Mouse (Mus musculus) forebrain, embryonic 11.5 days (tissue): ENCODE results near the gene Blm. TPM values are rescaled to one million over a fixed set of nuclear protein-coding genes. Genes with fewer than 3 reads are reported as not detected.
A peak's percentile ranks its signal among the peaks of the same experiment; 100 is the strongest.

Experiments
- ATAC-seq: fragments of 200-750 bp; cut with Nextera tagmentation; replicated peaks from 2 replicates; pipeline ENCODE4 v1.8.0; 2017; ENCODE audit warnings: moderate TSS enrichment; ENCODE audit not compliant: low FRiP score
- DNase-seq: peaks from one replicate; pipeline ENCODE4 v3.0.0-alpha.2; 2017; ENCODE audit warnings: low spot score
- H3K27ac ChIP-seq: fragments of 300-500 bp; sonication (generic); 2 replicates; pipeline ENCODE4 v1.5.1; 2014; ENCODE audit warnings: low read depth, low read length
- H3K27me3 ChIP-seq: fragments of 300-500 bp; sonication (generic); 2 replicates; pipeline ENCODE4 v1.6.1; 2014; ENCODE audit warnings: mild to moderate bottlenecking, low read length, mixed read lengths; ENCODE audit not compliant: control insufficient read depth, insufficient read depth
- H3K36me3 ChIP-seq: fragments of 300-500 bp; sonication (generic); 2 replicates; pipeline ENCODE4 v1.6.1; 2014; ENCODE audit warnings: mild to moderate bottlenecking, low read length, moderate library complexity, mixed read lengths; ENCODE audit not compliant: control insufficient read depth, insufficient read depth
- H3K4me1 ChIP-seq: fragments of 300-500 bp; sonication (generic); replicated peaks from 2 replicates; pipeline ENCODE4 v1.6.1; 2014; ENCODE audit warnings: low read length, mixed read lengths; ENCODE audit not compliant: control insufficient read depth, insufficient read depth
- H3K4me2 ChIP-seq: fragments of 300-500 bp; sonication (generic); 2 replicates; pipeline ENCODE4 v1.6.1; 2014; ENCODE audit warnings: low read depth, mild to moderate bottlenecking, low read length, moderate library complexity, mixed read lengths; ENCODE audit not compliant: severe bottlenecking
- H3K4me3 ChIP-seq: fragments of 300-500 bp; sonication (generic); 2 replicates; pipeline ENCODE4 v1.5.1; 2014; ENCODE audit warnings: low read depth, low read length
- H3K9ac ChIP-seq: fragments of 300-500 bp; sonication (generic); 2 replicates; pipeline ENCODE4 v1.6.1; 2014; ENCODE audit warnings: low read length
- H3K9me3 ChIP-seq: fragments of 300-500 bp; sonication (generic); 2 replicates; pipeline ENCODE4 v1.6.1; 2016; ENCODE audit warnings: low read length, mixed read lengths; ENCODE audit not compliant: control insufficient read depth
- WGBS: fragments of 180-500 bp; shearing (Covaris S2); extraction: QIAGEN DNeasy Blood & Tissue Kit; methylation state at CpG from one replicate; pipeline ENCODE4 v1.1.7; 2014; 5-methylcytosine and 5-hydroxymethylcytosine counted together
- polyA plus RNA-seq: library from polyadenylated mRNA; unstranded; fragments of >200 nt; fragmentation: Nextera tagmentation; extraction: Ambion mirVana; gene quantifications from 2 replicates; pipeline ENCODE4 v1.2.1, GENCODE M21; 2014

The Blm gene
- polyA plus RNA-seq, 1 experiment from 2014 or later, result 53.0 TPM

- WGBS, result 80% methylated on average over 7 of the region's 7 CpGs
- H3K9ac ChIP-seq, result no peak overlapping the region
- H3K27me3 ChIP-seq, result no peaks in the 10 kb centered on the region
- DNase-seq (no peak), ATAC-seq (no peak)
- H3K9me3 ChIP-seq, result no peaks in the 10 kb centered on the region
- H3K4me2 ChIP-seq, result no peak overlapping the region
- no peak overlapping the region for H3K27ac ChIP-seq
- H3K36me3 ChIP-seq, result no peaks in the 10 kb centered on the region
- no peak overlapping the region for H3K4me3 ChIP-seq
- H3K4me1 ChIP-seq, result no peaks in the 10 kb centered on the region
Observed at GRCm38 (mm10) chr7:80548513-80549260, 13.8 kb upstream of the Blm start.

GRCm38 (mm10) chr7:80542139-80542831 is 7.4 kb upstream of the Blm start:
- Histone ChIP-seq H3K9me3 (no peaks in the 10 kb centered on the region), H3K4me2 (no peak overlapping the region), H3K27ac (no peak overlapping the region), H3K36me3 (no peaks in the 10 kb centered on the region), H3K9ac (no peak overlapping the region), H3K27me3 (no peaks in the 10 kb centered on the region), H3K4me1 (no peaks in the 10 kb centered on the region), H3K4me3 (no peak overlapping the region)
- DNase-seq (no peak), ATAC-seq (no peak)
- 83% methylated on average over 7 of the region's 7 CpGs for WGBS

- H3K4me3 ChIP-seq, result no peak overlapping the region
- no peak overlapping the region for H3K9ac ChIP-seq
- no peak overlapping the region for H3K4me2 ChIP-seq
- H3K4me1 ChIP-seq, result no peaks in the 10 kb centered on the region
- ATAC-seq (no peak), DNase-seq (no peak)
- H3K27ac ChIP-seq, result no peak overlapping the region
- no peaks in the 10 kb centered on the region for H3K9me3 ChIP-seq
- H3K27me3 ChIP-seq, result no peaks in the 10 kb centered on the region
- 69% methylated on average over 5 of the region's 5 CpGs for WGBS
- no peaks in the 10 kb centered on the region for H3K36me3 ChIP-seq
Observed at GRCm38 (mm10) chr7:80539581-80539980, 4.7 kb upstream of the Blm start.

GRCm38 (mm10) chr7:80534291-80535008 is 469 bp downstream of the Blm start:
- no peaks in the 10 kb centered on the region for H3K9me3 ChIP-seq
- peak overlapping the region; percentile 37; the same call in 1 of the 2 replicates for H3K27ac ChIP-seq
- ATAC-seq, result peak; percentile 40
- 2% methylated on average over 32 of the region's 32 CpGs for WGBS
- peaks cover 3% of the 10 kb centered on the region; the same call in 1 of the 2 replicates for H3K4me1 ChIP-seq
- H3K4me2 ChIP-seq, result peak overlapping the region; percentile 94
- H3K36me3 ChIP-seq, result no peaks in the 10 kb centered on the region
- H3K4me3 ChIP-seq, result peak overlapping the region; percentile 78
- H3K9ac ChIP-seq, result peak overlapping the region; percentile 79
- peak; percentile 71 for DNase-seq
- no peaks in the 10 kb centered on the region for H3K27me3 ChIP-seq

GRCm38 (mm10) chr7:80531087-80531486 is 3.8 kb downstream of the Blm start:
- Histone ChIP-seq H3K27me3 (no peaks in the 10 kb centered on the region), H3K9ac (no peak overlapping the region), H3K4me2 (no peak overlapping the region), H3K9me3 (no peaks in the 10 kb centered on the region), H3K4me1 (peaks cover 3% of the 10 kb centered on the region; the same call in 1 of the 2 replicates), H3K27ac (no peak overlapping the region), H3K4me3 (no peak overlapping the region), H3K36me3 (no peaks in the 10 kb centered on the region)
- DNase-seq (no peak), ATAC-seq (no peak)
- 93% methylated on average over 6 of the region's 6 CpGs for WGBS

GRCm38 (mm10) chr7:80530646-80531045 is 4.3 kb downstream of the Blm start:
- DNase-seq, result no peak
- no peak overlapping the region for H3K9ac ChIP-seq
- no peaks in the 10 kb centered on the region for H3K9me3 ChIP-seq
- WGBS, result 91% methylated on average over 2 of the region's 2 CpGs
- no peak overlapping the region for H3K27ac ChIP-seq
- ATAC-seq, result no peak
- H3K36me3 ChIP-seq, result no peaks in the 10 kb centered on the region
- peaks cover 3% of the 10 kb centered on the region; the same call in 1 of the 2 replicates for H3K4me1 ChIP-seq
- H3K4me3 ChIP-seq, result no peak overlapping the region
- no peaks in the 10 kb centered on the region for H3K27me3 ChIP-seq
- no peak overlapping the region for H3K4me2 ChIP-seq

GRCm38 (mm10) chr7:80526698-80527097 is 8.2 kb downstream of the Blm start:
- ATAC-seq (no peak), DNase-seq (no peak)
- Histone ChIP-seq H3K27me3 (no peaks in the 10 kb centered on the region), H3K36me3 (no peaks in the 10 kb centered on the region), H3K4me3 (no peak overlapping the region), H3K27ac (no peak overlapping the region), H3K4me1 (no peaks in the 10 kb centered on the region), H3K9me3 (no peaks in the 10 kb centered on the region), H3K9ac (no peak overlapping the region), H3K4me2 (no peak overlapping the region)
- 85% methylated on average over 6 of the region's 6 CpGs for WGBS

GRCm38 (mm10) chr7:80512408-80513085 is 22.4 kb downstream of the Blm start:
- 85% methylated on average over 16 of the region's 16 CpGs for WGBS
- Histone ChIP-seq H3K4me1 (no peaks in the 10 kb centered on the region), H3K27me3 (no peaks in the 10 kb centered on the region), H3K9ac (no peak overlapping the region), H3K27ac (no peak overlapping the region), H3K4me2 (no peak overlapping the region), H3K4me3 (no peak overlapping the region), H3K36me3 (peaks cover under 1% of the 10 kb centered on the region; the same call in 1 of the 2 replicates), H3K9me3 (no peaks in the 10 kb centered on the region)
- ATAC-seq (no peak), DNase-seq (no peak)
